Mouse (Mus musculus): ENCODE data around the gene Trmt44.
A peak's percentile ranks its signal among the peaks of the same experiment; 100 is the strongest.

Gene Trmt44

GRCm38 (mm10) chr5:35574653-35575599, at the start of gene Trmt44:
Gene Trmt44 (minus strand): TSS chr5:35575070.
- DNase-seq (ENCODE audit: low spot score) = peak; percentile 93

DNA sequence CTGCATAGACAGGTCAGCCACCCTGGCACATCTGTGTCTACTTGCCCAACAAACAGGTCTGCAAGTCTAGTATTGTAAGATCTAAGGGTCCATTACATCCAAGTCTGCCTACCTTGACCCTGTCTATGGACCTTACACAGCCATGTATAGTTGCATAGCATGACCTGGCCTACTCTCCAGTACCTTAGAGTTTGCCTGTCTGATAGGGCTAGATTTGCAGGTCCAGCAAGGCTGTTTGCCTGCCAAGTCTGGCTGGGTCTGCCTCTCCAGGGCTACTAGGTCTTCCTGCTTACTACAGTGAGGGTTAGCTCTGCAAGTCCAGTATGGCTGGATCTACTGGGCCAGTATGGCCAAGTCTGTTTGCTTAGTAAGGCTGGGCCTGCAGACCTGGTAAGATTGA, 49.0 kb upstream of the Trmt44 start:
- no peak for DNase-seq (ENCODE audit: low spot score)

GRCm38 (mm10) chr5:35621114-35621513, 46.2 kb upstream of the Trmt44 start:
- DNase-seq (ENCODE audit: low spot score) = no peak

- no peak for DNase-seq (ENCODE audit: low spot score)
These were observed 42.1 kb upstream of the Trmt44 start for GRCm38 (mm10) chr5:35616943-35617342.

GRCm38 (mm10) chr5:35612722-35613121, 37.9 kb upstream of the Trmt44 start:
- DNase-seq (ENCODE audit: low spot score) = no peak

GRCm38 (mm10) chr5:35611900-35612299, 37.0 kb upstream of the Trmt44 start:
- DNase-seq (ENCODE audit: low spot score) = no peak

- DNase-seq (ENCODE audit: low spot score) = no peak
These were observed 36.3 kb upstream of the Trmt44 start for GRCm38 (mm10) chr5:35611170-35611569.

DNA sequence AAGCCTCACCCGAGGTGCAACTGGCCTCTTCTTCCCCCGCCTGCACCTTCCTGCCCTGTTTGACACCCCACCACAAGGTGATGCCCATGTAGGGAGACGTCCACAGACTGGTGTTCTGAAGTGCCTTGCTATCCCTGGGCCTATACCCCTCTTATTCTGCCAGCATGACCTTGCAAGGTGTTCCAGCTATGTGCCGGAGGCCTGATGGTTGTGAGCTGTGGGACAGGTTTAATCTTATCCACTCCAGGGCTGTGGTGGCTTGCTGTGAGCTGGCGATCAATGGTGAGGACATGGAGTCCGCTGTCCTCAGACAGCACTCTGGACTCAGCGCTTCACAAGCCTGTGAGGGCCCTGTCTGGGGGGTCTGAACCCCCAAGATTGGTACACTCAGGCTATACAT, 35.5 kb upstream of the Trmt44 start:
- DNase-seq (ENCODE audit: low spot score) = no peak

DNA sequence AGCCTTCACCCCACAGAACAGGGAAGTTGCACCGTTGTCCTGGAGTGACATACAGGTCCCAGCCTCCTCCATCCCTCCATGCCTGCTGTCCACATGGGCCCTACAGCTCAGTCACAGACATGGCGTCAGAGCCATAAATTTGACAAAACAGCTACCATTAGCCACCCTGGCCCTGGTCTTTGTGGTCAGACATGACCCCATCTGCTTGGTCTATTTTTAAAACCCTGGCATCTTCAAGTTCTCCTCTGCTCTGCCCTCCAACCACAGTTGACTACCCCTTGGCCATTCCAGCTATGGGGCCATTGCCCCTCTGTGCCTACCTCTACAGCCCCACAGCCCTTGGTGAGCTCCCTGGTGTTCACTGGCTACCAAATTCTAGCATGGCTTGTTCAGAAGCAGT, 35.1 kb upstream of the Trmt44 start:
- DNase-seq (ENCODE audit: low spot score) = no peak

DNA sequence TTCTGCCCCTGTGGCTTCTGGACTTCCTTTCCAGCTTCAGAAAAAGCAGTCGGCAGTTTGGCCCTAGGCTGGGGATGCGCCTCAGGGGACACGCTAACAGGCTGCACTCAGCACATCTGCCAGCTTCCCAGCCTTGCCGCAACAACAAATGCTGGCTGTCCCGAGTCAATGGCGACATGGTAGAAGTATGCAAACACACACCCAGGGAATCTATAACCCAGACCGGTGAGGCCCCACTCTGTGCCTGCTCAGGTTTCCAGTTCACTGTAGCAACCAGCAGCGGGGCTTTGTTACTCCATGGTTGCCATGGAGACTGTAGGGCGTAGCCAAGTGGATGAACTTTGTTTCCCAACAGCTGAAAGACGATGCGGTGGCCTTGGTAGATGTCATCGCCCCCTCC, 34.5 kb upstream of the Trmt44 start:
- peak; percentile 54 for DNase-seq (ENCODE audit: low spot score)

DNA sequence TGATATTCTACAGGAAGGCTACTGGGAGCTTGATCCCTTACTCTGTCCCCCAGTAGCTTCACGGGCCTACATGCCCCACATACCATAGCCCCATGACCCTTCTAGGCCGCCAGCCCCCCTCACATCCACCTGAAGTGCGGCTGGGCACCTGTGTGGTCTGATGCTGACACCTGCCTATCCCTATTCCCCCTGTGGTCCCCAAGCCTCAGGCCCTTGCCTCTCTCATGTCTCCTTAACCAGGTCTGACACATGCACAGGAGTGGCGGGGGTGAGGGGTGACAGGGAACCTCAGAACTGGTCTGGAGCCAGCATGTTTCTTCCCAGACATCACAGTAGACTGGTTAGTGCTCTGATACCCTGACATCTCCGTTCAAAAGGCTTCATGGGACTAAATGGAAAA, 33.7 kb upstream of the Trmt44 start:
- DNase-seq (ENCODE audit: low spot score) = no peak

- DNase-seq (ENCODE audit: low spot score) = no peak
These were observed 32.9 kb upstream of the Trmt44 start for GRCm38 (mm10) chr5:35607784-35608183.

DNA sequence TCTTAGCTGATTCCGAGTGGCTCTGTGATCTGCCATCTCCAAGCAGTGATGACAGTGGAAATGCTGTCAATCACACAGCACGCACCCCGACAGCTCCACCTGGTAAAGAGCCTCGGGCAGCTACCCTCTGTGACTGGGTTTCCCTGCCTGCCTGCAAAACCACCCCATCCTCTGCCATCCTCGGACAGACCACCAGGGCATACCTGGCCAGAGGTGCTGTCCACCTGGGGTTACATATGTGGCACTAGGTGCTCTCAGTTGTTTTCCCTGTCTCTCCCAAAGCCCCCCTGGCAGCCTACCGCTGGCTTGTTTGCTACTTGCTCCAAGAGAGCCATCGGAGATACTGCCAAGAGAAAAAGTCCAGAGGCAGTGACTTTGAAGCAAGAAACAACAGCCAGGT, 31.9 kb upstream of the Trmt44 start:
- no peak for DNase-seq (ENCODE audit: low spot score)

GRCm38 (mm10) chr5:35605355-35605754, 30.5 kb upstream of the Trmt44 start:
- no peak for DNase-seq (ENCODE audit: low spot score)

DNA sequence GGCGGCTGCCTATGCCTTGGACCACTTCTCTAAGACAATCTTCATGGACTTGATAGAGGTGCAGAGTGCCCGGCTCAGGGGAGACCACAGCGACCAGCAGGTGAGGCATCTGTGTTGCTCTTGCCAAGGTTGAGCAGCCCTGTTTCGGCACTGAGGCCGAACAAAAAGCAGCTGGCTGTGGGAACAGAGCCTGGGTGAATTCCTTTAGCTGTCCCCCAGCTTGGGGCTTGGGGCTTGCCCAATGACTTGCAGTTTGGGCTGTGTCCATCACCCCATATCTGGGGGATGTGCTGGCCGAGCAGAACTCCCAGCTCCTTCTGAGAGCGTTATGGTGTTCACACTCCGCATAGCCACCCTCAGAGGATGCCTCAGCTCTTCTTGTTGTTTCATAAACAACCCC, 26.7 kb upstream of the Trmt44 start:
- DNase-seq (ENCODE audit: low spot score) = no peak

DNA sequence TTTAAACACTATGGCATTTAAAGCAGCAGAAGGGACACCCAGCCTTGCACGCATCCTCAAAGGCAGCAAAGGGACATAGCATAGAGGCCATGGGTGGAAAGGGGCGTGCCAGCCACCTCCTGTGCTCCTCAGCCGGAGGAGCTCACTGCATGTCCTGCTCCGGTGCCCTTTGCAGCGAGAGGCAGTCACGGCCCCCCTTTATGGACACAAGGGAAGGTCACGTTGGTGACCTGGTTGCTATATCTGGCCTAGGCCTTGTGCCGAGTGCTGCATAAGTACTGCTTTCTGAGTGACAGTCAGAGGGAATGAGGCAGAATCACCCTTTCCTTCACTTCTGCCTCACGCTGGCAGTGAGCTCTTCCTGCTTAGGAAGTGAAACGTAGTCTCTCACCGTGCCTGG, 25.4 kb upstream of the Trmt44 start:
- DNase-seq (ENCODE audit: low spot score) = no peak

DNA sequence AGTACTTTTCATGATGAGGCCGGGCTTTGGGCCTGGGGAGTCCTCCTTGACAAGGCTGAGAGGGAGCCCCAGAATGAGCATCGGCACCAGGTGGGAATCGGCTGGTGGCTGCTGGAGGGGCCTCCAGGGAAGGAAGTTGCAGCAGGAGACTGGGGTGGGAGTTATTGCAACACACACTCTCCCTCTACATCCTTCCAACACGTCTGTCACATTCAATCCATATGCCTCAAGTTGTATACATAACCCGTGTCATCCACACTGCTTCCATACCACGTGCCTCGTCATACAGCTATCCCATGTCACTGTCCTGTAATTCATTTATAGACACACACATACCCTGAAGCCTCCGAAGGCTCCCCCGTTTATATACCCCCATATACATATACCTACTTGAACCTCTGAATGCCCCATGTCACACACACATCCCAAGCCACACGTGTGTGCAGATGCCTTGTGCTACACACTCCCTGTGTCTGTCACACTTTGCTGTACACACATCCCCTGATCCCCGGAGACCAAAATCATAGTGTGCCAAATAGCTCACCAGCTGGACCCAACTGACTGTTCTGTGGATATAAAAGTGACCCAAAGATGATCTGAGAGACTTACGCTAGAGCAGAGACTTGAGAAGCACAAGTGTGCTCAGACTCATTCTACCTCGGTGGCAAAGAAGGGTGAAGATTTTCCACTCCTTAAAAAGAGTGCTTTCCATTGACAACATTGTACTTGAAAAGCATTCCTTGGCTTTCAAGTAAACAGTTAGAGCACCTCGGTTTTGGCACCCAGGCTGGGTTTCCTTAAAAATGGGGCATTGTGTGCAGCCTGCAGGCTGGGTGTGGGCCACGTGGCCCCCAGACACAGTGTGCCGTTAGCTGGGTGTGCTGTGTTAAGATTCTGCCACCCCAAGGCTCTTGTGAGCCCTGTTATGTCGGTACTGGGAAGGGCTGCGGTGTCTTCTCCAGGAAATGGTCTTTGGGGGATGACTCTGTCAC, 21.6 kb upstream of the Trmt44 start:
- no peak for DNase-seq (ENCODE audit: low spot score)

GRCm38 (mm10) chr5:35595706-35596105, 20.8 kb upstream of the Trmt44 start:
- DNase-seq (ENCODE audit: low spot score) = peak; percentile 78

DNA sequence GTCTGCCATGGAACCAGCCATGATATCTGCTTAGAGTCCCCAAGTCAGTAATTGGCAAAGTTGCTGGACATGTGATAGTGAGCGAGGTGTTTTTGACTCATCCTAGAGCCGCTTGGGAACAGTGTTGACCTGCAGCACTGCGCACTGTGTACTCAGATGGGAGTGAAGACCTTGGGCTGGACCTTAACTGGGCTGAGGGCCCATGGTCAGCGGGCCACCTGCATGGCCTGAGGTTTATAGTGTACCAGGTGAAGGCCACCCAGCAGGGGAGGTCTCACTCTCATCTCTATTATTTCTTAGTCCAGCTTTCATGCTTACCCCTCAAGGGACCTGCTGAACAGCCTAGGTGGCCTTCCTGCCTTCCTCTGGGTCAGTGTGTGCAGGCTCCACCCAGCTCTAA, 19.9 kb upstream of the Trmt44 start:
- DNase-seq (ENCODE audit: low spot score) = no peak

DNA sequence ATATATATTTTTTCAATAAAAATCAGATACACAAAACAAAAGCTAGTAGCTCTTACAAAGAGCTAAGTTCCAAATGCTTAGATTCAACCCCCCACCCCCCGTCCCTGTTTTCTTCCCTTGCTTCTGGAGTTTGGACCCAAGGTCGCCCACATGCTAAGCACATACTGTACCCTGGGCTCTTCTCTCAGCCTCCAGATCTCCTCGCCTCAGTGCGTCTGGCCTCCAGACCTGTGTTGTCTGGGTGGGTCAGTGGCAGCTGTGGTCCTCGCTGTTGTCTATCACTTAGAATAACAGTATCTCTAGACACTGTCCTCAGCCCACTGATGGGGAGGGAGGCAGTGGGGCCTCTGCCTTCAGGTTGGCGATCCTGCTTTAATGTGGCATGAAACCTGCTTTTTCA, 18.4 kb upstream of the Trmt44 start:
- no peak for DNase-seq (ENCODE audit: low spot score)

- DNase-seq (ENCODE audit: low spot score) = no peak
These were observed 18.0 kb upstream of the Trmt44 start for GRCm38 (mm10) chr5:35592824-35593223.

GRCm38 (mm10) chr5:35592081-35592736, 17.3 kb upstream of the Trmt44 start:
- DNase-seq (ENCODE audit: low spot score) = peak; percentile 40

Measured in urinary bladder, postnatal 14 days (tissue).